Comparison of ENCODE assay signal across 8 mouse cellular contexts in genomic region chr4:124703881-124704796, GRCm38 (mm10). TPM values are rescaled to one million over a fixed set of nuclear protein-coding genes. Genes with fewer than 3 reads are reported as not detected.
DNase-seq lines count a peak whose midpoint lies in the region; ATAC-seq and TF ChIP-seq lines count a peak whose summit lies in the region.

No protein-coding gene starts in this region.

- no peak overlapping the region for H3K4me2 ChIP-seq in forebrain, embryonic 16.5 days (ENCODE audit: low read length)
- H3K4me2 ChIP-seq in forebrain, embryonic 15.5 days (replicated peaks), result 0 out of 2 replicates have a peak overlapping the region, but pooled peaks have one; percentile 5
- H3K4me2 ChIP-seq in limb, embryonic 13.5 days (replicated peaks), result peak overlapping the region; percentile 77

- peaks cover 94% of the 10 kb centered on the region for H3K4me1 ChIP-seq in forebrain, embryonic 10.5 days
- peaks cover 48% of the 10 kb centered on the region for H3K4me1 ChIP-seq in forebrain, embryonic 16.5 days (replicated peaks; ENCODE audit: control insufficient read depth, insufficient read depth, low read length)
- H3K4me1 ChIP-seq in ES-Bruce4 (ENCODE audit: control insufficient read depth, insufficient read depth, low read length), result peaks cover 10% of the 10 kb centered on the region
- peaks cover 56% of the 10 kb centered on the region for H3K4me1 ChIP-seq in forebrain, embryonic 15.5 days
- H3K4me1 ChIP-seq in limb, embryonic 13.5 days, result peaks cover 77% of the 10 kb centered on the region

- H3K9ac ChIP-seq in forebrain, embryonic 16.5 days (replicated peaks; ENCODE audit: low read depth, low read length), result no peak overlapping the region
- no peak overlapping the region for H3K9ac ChIP-seq in ES-Bruce4 (ENCODE audit: low read depth, poor library complexity, severe bottlenecking)
- H3K9ac ChIP-seq in forebrain, embryonic 15.5 days (replicated peaks), result 0 out of 2 replicates have a peak overlapping the region, but pooled peaks have one; percentile 7
- peak overlapping the region; percentile 63 for H3K9ac ChIP-seq in limb, embryonic 13.5 days

- 0 out of 2 replicates have a peak, but pooled peaks have one; percentile 39 for TF ChIP-seq EP300 in ES-Bruce4 (IDR thresholded peaks at IDR 0.05; ENCODE audit: insufficient read depth, low read depth, low read length)

- H3K9me3 ChIP-seq in forebrain, embryonic 10.5 days, result no peaks in the 10 kb centered on the region
- no peaks in the 10 kb centered on the region for H3K9me3 ChIP-seq in forebrain, embryonic 16.5 days (ENCODE audit: control insufficient read depth, low read length)
- no peaks in the 10 kb centered on the region for H3K9me3 ChIP-seq in ES-Bruce4 (replicated peaks; ENCODE audit: control insufficient read depth, insufficient read depth, low read length, poor library complexity, severe bottlenecking)
- no peaks in the 10 kb centered on the region for H3K9me3 ChIP-seq in forebrain, embryonic 15.5 days
- no peaks in the 10 kb centered on the region for H3K9me3 ChIP-seq in limb, embryonic 13.5 days

- intact Hi-C loops in gastrocnemius, postnatal 36 days (cut with DNase I), result no loop called here

- peak; percentile 59 for DNase-seq in forebrain, embryonic 10.5 days (ENCODE audit: extremely low spot score, low spot score)
- no peak for DNase-seq in gastrocnemius, postnatal 36 days
- no peak for DNase-seq in urinary bladder, postnatal 10 days (ENCODE audit: low spot score)

- TF ChIP-seq POLR2A in ES-Bruce4 (IDR thresholded peaks at IDR 0.05; ENCODE audit: insufficient read depth, low read length), result no peak

- TF ChIP-seq CTCF in ES-Bruce4 (IDR thresholded peaks at IDR 0.05; ENCODE audit: low read depth, low read length), result no peak

- WGBS in forebrain, embryonic 10.5 days, result 6% methylated on average over 6 of the region's 6 CpGs
- 8% methylated on average over 6 of the region's 6 CpGs for WGBS in forebrain, embryonic 16.5 days
- WGBS in forebrain, embryonic 15.5 days, result 3% methylated on average over 6 of the region's 6 CpGs
- WGBS in limb, embryonic 13.5 days, result 7% methylated on average over 6 of the region's 6 CpGs

- H3K36me3 ChIP-seq in forebrain, embryonic 10.5 days (replicated peaks), result peaks cover 24% of the 10 kb centered on the region
- H3K36me3 ChIP-seq in forebrain, embryonic 16.5 days (ENCODE audit: control insufficient read depth, insufficient read depth), result no peaks in the 10 kb centered on the region
- no peaks in the 10 kb centered on the region for H3K36me3 ChIP-seq in ES-Bruce4 (ENCODE audit: control insufficient read depth, insufficient read depth, low read length, poor library complexity, severe bottlenecking)
- H3K36me3 ChIP-seq in forebrain, embryonic 15.5 days, result no peaks in the 10 kb centered on the region
- H3K36me3 ChIP-seq in limb, embryonic 13.5 days, result peaks cover 26% of the 10 kb centered on the region

- H3K4me3 ChIP-seq in forebrain, embryonic 10.5 days, result peak overlapping the region; percentile 39
- no peak overlapping the region for H3K4me3 ChIP-seq in forebrain, embryonic 16.5 days (replicated peaks; ENCODE audit: low read length)
- H3K4me3 ChIP-seq in ES-Bruce4 (ENCODE audit: low read depth, low read length), result no peak overlapping the region
- H3K4me3 ChIP-seq in forebrain, embryonic 15.5 days, result no peak overlapping the region
- H3K4me3 ChIP-seq in limb, embryonic 13.5 days, result peak overlapping the region; percentile 29

- H3K27me3 ChIP-seq in forebrain, embryonic 10.5 days (ENCODE audit: poor library complexity, severe bottlenecking), result peaks cover 27% of the 10 kb centered on the region
- H3K27me3 ChIP-seq in forebrain, embryonic 16.5 days (replicated peaks; ENCODE audit: control insufficient read depth, insufficient read depth, low read length), result 0 out of 2 replicates have a peak, but pooled peaks cover 6% of the 10 kb centered on the region
- no peaks in the 10 kb centered on the region for H3K27me3 ChIP-seq in ES-Bruce4 (ENCODE audit: control insufficient read depth, insufficient read depth, low read length, poor library complexity, severe bottlenecking)
- 0 out of 2 replicates have a peak, but pooled peaks cover under 1% of the 10 kb centered on the region for H3K27me3 ChIP-seq in forebrain, embryonic 15.5 days
- no peaks in the 10 kb centered on the region for H3K27me3 ChIP-seq in limb, embryonic 13.5 days

- H3K27ac ChIP-seq in forebrain, embryonic 10.5 days, result peak overlapping the region; percentile 90
- H3K27ac ChIP-seq in forebrain, embryonic 16.5 days (ENCODE audit: low read length), result no peak overlapping the region
- H3K27ac ChIP-seq in ES-Bruce4 (ENCODE audit: insufficient read depth, low read length), result peak overlapping the region; percentile 38
- H3K27ac ChIP-seq in forebrain, embryonic 15.5 days (replicated peaks), result peak overlapping the region; percentile 29
- H3K27ac ChIP-seq in limb, embryonic 13.5 days, result peak overlapping the region; percentile 97

- ATAC-seq in forebrain, embryonic 16.5 days, result no peak
- ATAC-seq in forebrain, embryonic 15.5 days (replicated peaks), result no peak
- peak; percentile 3; the same call in 1 of the 2 replicates for ATAC-seq in limb, embryonic 13.5 days (ENCODE audit: low FRiP score, low read depth)
- ATAC-seq in neutrophil, adult 5-6 weeks (ENCODE audit: extremely low read depth, insufficient number of reproducible peaks, low FRiP score, poor library complexity, severe bottlenecking), result peak; percentile 43; the same call in 1 of the 2 replicates

RNA-seq across cellular contexts. Expression of gene Fhl3, which starts 3.6 kb away (rescaled TPM):
- polyA plus RNA-seq in forebrain, embryonic 10.5 days (2016; fragmentation: Nextera tagmentation; extraction: Ambion mirVana), result 5.5 and 8.7 TPM in 2 replicates
- 1.9 and 2.3 TPM in 2 replicates for polyA plus RNA-seq in forebrain, embryonic 16.5 days (2015; fragmentation: Nextera tagmentation; extraction: Ambion mirVana)
- 11.4 and 14.0 TPM in 2 replicates for polyA plus RNA-seq in ES-Bruce4 (2011; ENCODE audit: insufficient read depth, insufficient read length, low read depth, missing spikeins)
- 1.6 and 2.2 TPM in 2 replicates for polyA plus RNA-seq in forebrain, embryonic 15.5 days (2015; fragmentation: Nextera tagmentation; extraction: Ambion mirVana)
- 19.9 and 23.8 TPM in 2 replicates for polyA plus RNA-seq in limb, embryonic 13.5 days (2015; fragmentation: Nextera tagmentation; extraction: Ambion mirVana)
- total RNA-seq in neutrophil, adult 5-6 weeks (2017), result 9.7 and 12.0 TPM in 2 replicates
- total RNA-seq in gastrocnemius, postnatal 36 days (2021), result 100 to 1,000 TPM; 216 to 338 TPM

RNA-seq across cellular contexts. Expression of gene Sf3a3, which starts 10.4 kb away (rescaled TPM):
- 260 and 269 TPM in 2 replicates for polyA plus RNA-seq in forebrain, embryonic 10.5 days (2016; fragmentation: Nextera tagmentation; extraction: Ambion mirVana)
- 128 and 129 TPM in 2 replicates for polyA plus RNA-seq in forebrain, embryonic 16.5 days (2015; fragmentation: Nextera tagmentation; extraction: Ambion mirVana)
- 110 and 127 TPM in 2 replicates for polyA plus RNA-seq in ES-Bruce4 (2011; ENCODE audit: insufficient read depth, insufficient read length, low read depth, missing spikeins)
- polyA plus RNA-seq in forebrain, embryonic 15.5 days (2015; fragmentation: Nextera tagmentation; extraction: Ambion mirVana), result 132 and 133 TPM in 2 replicates
- 180 and 188 TPM in 2 replicates for polyA plus RNA-seq in limb, embryonic 13.5 days (2015; fragmentation: Nextera tagmentation; extraction: Ambion mirVana)
- 66.7 and 71.5 TPM in 2 replicates for total RNA-seq in neutrophil, adult 5-6 weeks (2017)
- 10 to 100 TPM; 10.1 to 12.8 TPM for total RNA-seq in gastrocnemius, postnatal 36 days (2021)

RNA-seq across cellular contexts. Expression of gene Utp11, which starts 10.7 kb away (rescaled TPM):
- polyA plus RNA-seq in forebrain, embryonic 10.5 days (2016; fragmentation: Nextera tagmentation; extraction: Ambion mirVana), result 63.0 and 65.9 TPM in 2 replicates
- polyA plus RNA-seq in forebrain, embryonic 16.5 days (2015; fragmentation: Nextera tagmentation; extraction: Ambion mirVana), result 42.1 and 48.3 TPM in 2 replicates
- polyA plus RNA-seq in ES-Bruce4 (2011; ENCODE audit: insufficient read depth, insufficient read length, low read depth, missing spikeins), result 56.9 and 60.4 TPM in 2 replicates
- polyA plus RNA-seq in forebrain, embryonic 15.5 days (2015; fragmentation: Nextera tagmentation; extraction: Ambion mirVana), result 44.4 and 46.0 TPM in 2 replicates
- 84.4 and 87.9 TPM in 2 replicates for polyA plus RNA-seq in limb, embryonic 13.5 days (2015; fragmentation: Nextera tagmentation; extraction: Ambion mirVana)
- 35.6 and 46.1 TPM in 2 replicates for total RNA-seq in neutrophil, adult 5-6 weeks (2017)
- total RNA-seq in gastrocnemius, postnatal 36 days (2021), result 10 to 100 TPM; 15.4 to 16.7 TPM

RNA-seq across cellular contexts. Expression of gene Inpp5b, which starts 37.5 kb away (rescaled TPM):
- 28.8 and 29.4 TPM in 2 replicates for polyA plus RNA-seq in forebrain, embryonic 10.5 days (2016; fragmentation: Nextera tagmentation; extraction: Ambion mirVana)
- polyA plus RNA-seq in forebrain, embryonic 16.5 days (2015; fragmentation: Nextera tagmentation; extraction: Ambion mirVana), result 25.3 and 25.6 TPM in 2 replicates
- polyA plus RNA-seq in ES-Bruce4 (2011; ENCODE audit: insufficient read depth, insufficient read length, low read depth, missing spikeins), result 21.7 and 27.0 TPM in 2 replicates
- polyA plus RNA-seq in forebrain, embryonic 15.5 days (2015; fragmentation: Nextera tagmentation; extraction: Ambion mirVana), result 22.6 and 25.2 TPM in 2 replicates
- polyA plus RNA-seq in limb, embryonic 13.5 days (2015; fragmentation: Nextera tagmentation; extraction: Ambion mirVana), result 24.6 and 25.2 TPM in 2 replicates
- 26.2 and 27.1 TPM in 2 replicates for total RNA-seq in neutrophil, adult 5-6 weeks (2017)
- 10 to 100 TPM; 10.8 to 11.0 TPM for total RNA-seq in gastrocnemius, postnatal 36 days (2021)

RNA-seq across cellular contexts. Expression of gene Pou3f1, which starts 47.5 kb away (rescaled TPM):
- 2.7 and 3.0 TPM in 2 replicates for polyA plus RNA-seq in forebrain, embryonic 10.5 days (2016; fragmentation: Nextera tagmentation; extraction: Ambion mirVana)
- 20.9 and 22.7 TPM in 2 replicates for polyA plus RNA-seq in forebrain, embryonic 16.5 days (2015; fragmentation: Nextera tagmentation; extraction: Ambion mirVana)
- polyA plus RNA-seq in ES-Bruce4 (2011; ENCODE audit: insufficient read depth, insufficient read length, low read depth, missing spikeins), result 12.8 and 14.9 TPM in 2 replicates
- 21.5 and 21.8 TPM in 2 replicates for polyA plus RNA-seq in forebrain, embryonic 15.5 days (2015; fragmentation: Nextera tagmentation; extraction: Ambion mirVana)
- 0.75 and 0.99 TPM in 2 replicates for polyA plus RNA-seq in limb, embryonic 13.5 days (2015; fragmentation: Nextera tagmentation; extraction: Ambion mirVana)
- not detected in 2 replicates for total RNA-seq in neutrophil, adult 5-6 weeks (2017)
- under 1 TPM; 0.31 to 0.52 TPM for total RNA-seq in gastrocnemius, postnatal 36 days (2021)

Comparison
In these comparisons a context has a peak if more than half of its experiments do, and no peak if none do; other contexts are left out.
1. H3K4me3 ChIP-seq: peak in forebrain, embryonic 10.5 days (single experiment) and limb, embryonic 13.5 days (single experiment); none in forebrain, embryonic 16.5 days (single experiment), ES-Bruce4 (single experiment) and forebrain, embryonic 15.5 days (single experiment).
2. H3K9ac ChIP-seq: peak in forebrain, embryonic 15.5 days (single experiment) and limb, embryonic 13.5 days (single experiment); none in forebrain, embryonic 16.5 days (single experiment) and ES-Bruce4 (single experiment).
3. ATAC-seq: peak in limb, embryonic 13.5 days (single experiment) and neutrophil, adult 5-6 weeks (single experiment); none in forebrain, embryonic 16.5 days (single experiment) and forebrain, embryonic 15.5 days (single experiment).